Mouse (Mus musculus): ENCODE measurements around the gene Arfgap1. TPM values are rescaled to one million over a fixed set of nuclear protein-coding genes. Genes with fewer than 3 reads are reported as not detected.

The Arfgap1 gene
- polyA plus RNA-seq, 1 experiment from 2014 or later, result 52.9 TPM

DNA sequence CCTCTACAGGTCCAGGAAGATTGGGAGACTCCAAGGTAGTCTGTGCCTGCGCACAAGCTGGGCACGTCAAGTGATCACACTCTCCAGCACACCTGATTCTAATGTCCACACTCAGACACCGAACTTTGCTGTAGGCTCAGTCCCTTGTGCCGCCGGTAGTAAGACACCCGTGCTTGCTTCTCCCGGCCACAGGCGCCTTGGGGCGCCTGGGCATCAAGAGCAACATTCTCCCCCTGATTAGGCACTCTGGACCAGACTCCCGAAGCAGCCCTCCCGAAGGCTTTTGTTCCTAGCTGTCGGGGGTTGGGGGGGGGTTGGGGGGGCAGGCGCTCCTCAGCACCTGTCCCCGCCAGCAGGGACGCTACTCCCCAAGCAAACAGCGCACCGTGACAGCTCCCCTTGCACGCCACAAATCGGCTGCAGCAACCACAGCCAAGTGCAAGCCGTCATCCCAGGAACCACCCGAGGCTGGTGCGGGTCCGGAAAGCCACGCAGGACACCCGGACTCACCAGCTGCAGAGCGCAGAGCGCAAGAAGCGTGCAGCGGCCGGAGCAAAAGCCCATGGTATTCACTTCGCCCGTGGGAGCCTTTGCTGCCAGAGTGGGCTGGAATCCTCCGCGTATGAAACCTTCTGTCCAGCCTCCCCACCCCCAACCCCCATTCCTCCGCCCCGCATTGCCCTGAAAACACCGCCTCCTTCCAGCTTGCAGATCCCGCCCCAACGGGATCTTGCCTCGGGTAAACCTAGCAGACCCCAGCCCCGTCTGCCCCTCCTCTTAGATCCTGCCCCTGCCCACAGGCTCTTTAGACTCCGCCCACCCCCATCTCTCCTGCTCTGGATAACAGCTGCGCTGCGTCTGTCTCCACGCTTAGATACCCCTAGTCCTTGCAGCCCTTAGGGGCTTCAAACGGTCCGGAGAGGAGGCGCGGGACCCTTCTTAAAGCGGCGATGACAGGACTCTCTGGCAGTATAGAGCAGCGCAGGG, 12.7 kb upstream of the Arfgap1 start, which contains the start of gene Nkain4:
Gene Nkain4, minus strand, starts transcription at position 639 of the 987 bp plus-strand sequence.
- H3K4me1 ChIP-seq (ENCODE audit: insufficient read depth, low read depth, low read length), result 0 out of 2 replicates have a peak, but pooled peaks cover 2% of the 10 kb centered on the region
- H3K4me3 ChIP-seq (ENCODE audit: low read depth, low read length), result peak within 1 kb of the TSS; percentile 46
- no peaks in the 10 kb centered on the region for H3K9me3 ChIP-seq (ENCODE audit: low read length)
- peak; percentile 49 for TF ChIP-seq CTCF (IDR thresholded peaks at IDR 0.05)
- TF ChIP-seq EP300 (IDR thresholded peaks at IDR 0.05), result no peak
- H3K27me3 ChIP-seq (replicated peaks; ENCODE audit: insufficient read depth, low read length), result peaks cover 8% of the 10 kb centered on the region; the same call in 1 of the 2 replicates
- no peaks in the 10 kb centered on the region for H3K36me3 ChIP-seq (ENCODE audit: insufficient read depth, low read length)
- H3K27ac ChIP-seq (ENCODE audit: low read length), result peak within 1 kb of the TSS; percentile 73
- peak; percentile 83 for ATAC-seq
- peak; percentile 82 for DNase-seq (ENCODE audit: low spot score)
- WGBS, result 2% methylated on average over 48 of the region's 52 CpGs
- peak within 1 kb of the TSS; percentile 65 for H3K4me2 ChIP-seq (replicated peaks; ENCODE audit: low read depth, low read length)
- no peak within 1 kb of the TSS for H3K9ac ChIP-seq (replicated peaks; ENCODE audit: low read depth)

DNA sequence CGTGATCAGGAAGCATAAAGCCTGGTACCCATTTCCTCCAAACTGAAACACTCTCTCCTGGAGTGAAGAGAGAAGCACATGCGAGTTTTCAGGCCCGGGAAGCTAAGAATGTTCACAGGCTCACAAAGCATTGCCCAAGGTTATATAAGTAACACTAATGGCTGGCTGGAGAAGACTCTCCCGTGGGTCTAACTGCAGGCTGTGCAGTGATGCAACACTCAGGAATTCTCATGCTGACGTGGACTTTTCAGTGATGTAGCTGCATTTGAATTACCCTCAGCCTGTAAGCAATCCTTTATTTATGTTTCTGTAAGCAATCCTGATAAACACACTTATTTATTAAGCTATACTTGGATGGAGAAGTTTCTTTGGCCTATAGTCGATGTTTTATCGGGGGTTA, 7.4 kb upstream of the Arfgap1 start:
- Histone ChIP-seq H3K27ac (ENCODE audit: low read length) (0 out of 2 replicates have a peak overlapping the region, but pooled peaks have one; percentile 62), H3K9ac (replicated peaks; ENCODE audit: low read depth) (no peak overlapping the region), H3K27me3 (replicated peaks; ENCODE audit: insufficient read depth, low read length) (0 out of 2 replicates have a peak, but pooled peaks cover 4% of the 10 kb centered on the region), H3K4me1 (ENCODE audit: insufficient read depth, low read depth, low read length) (0 out of 2 replicates have a peak, but pooled peaks cover 2% of the 10 kb centered on the region), H3K4me2 (replicated peaks; ENCODE audit: low read depth, low read length) (no peak overlapping the region), H3K9me3 (ENCODE audit: low read length) (no peaks in the 10 kb centered on the region), H3K36me3 (ENCODE audit: insufficient read depth, low read length) (no peaks in the 10 kb centered on the region), H3K4me3 (ENCODE audit: low read depth, low read length) (no peak overlapping the region)
- peak; percentile 78 for DNase-seq (ENCODE audit: low spot score)
- WGBS, result 50% methylated on average over 7 of the region's 7 CpGs
- TF ChIP-seq EP300 (IDR thresholded peaks at IDR 0.05) (no peak), CTCF (IDR thresholded peaks at IDR 0.05) (no peak)
- peak; percentile 29; the same call in 1 of the 2 replicates for ATAC-seq

DNA sequence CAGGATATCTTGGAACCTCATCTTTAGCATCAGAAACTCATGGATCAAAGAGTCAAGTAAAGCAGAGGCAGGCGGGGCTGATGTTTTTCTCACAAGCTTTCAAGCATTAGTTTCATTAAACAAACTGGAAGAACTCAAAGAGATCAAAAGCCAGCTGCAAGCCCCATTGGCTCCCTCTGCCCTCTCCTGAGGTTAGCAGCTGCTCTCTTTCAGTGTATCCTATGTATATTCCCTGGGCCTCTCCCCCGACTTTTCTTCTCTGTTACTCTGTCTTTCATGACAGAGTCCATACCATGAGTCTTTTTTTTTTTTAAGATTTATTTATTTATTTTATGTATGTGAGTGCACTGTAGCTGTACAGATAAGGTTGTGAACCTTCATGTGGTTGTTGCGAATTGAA, 6.8 kb upstream of the Arfgap1 start:
- no peak for TF ChIP-seq EP300 (IDR thresholded peaks at IDR 0.05)
- TF ChIP-seq CTCF (IDR thresholded peaks at IDR 0.05), result no peak
- 40% methylated on average over 3 of the region's 3 CpGs for WGBS
- no peak for DNase-seq (ENCODE audit: low spot score)
- Histone ChIP-seq H3K4me3 (ENCODE audit: low read depth, low read length) (no peak overlapping the region), H3K4me1 (ENCODE audit: insufficient read depth, low read depth, low read length) (no peaks in the 10 kb centered on the region), H3K27me3 (replicated peaks; ENCODE audit: insufficient read depth, low read length) (0 out of 2 replicates have a peak, but pooled peaks cover 1% of the 10 kb centered on the region), H3K9me3 (ENCODE audit: low read length) (no peaks in the 10 kb centered on the region), H3K36me3 (ENCODE audit: insufficient read depth, low read length) (no peaks in the 10 kb centered on the region), H3K9ac (replicated peaks; ENCODE audit: low read depth) (no peak overlapping the region), H3K4me2 (replicated peaks; ENCODE audit: low read depth, low read length) (no peak overlapping the region), H3K27ac (ENCODE audit: low read length) (peak overlapping the region; percentile 62; the same call in 1 of the 2 replicates)
- peak; percentile 52 for ATAC-seq

- WGBS, result 63% methylated on average over 2 of the region's 2 CpGs
- no peak overlapping the region for H3K4me2 ChIP-seq (replicated peaks; ENCODE audit: low read depth, low read length)
- TF ChIP-seq CTCF (IDR thresholded peaks at IDR 0.05) (no peak), EP300 (IDR thresholded peaks at IDR 0.05) (no peak)
- ATAC-seq, result no peak
- no peak overlapping the region for H3K27ac ChIP-seq (ENCODE audit: low read length)
- DNase-seq (ENCODE audit: low spot score), result no peak
- H3K4me1 ChIP-seq (ENCODE audit: insufficient read depth, low read depth, low read length), result no peaks in the 10 kb centered on the region
- H3K9ac ChIP-seq (replicated peaks; ENCODE audit: low read depth), result no peak overlapping the region
- no peaks in the 10 kb centered on the region for H3K27me3 ChIP-seq (replicated peaks; ENCODE audit: insufficient read depth, low read length)
- H3K9me3 ChIP-seq (ENCODE audit: low read length), result no peaks in the 10 kb centered on the region
- no peak overlapping the region for H3K4me3 ChIP-seq (ENCODE audit: low read depth, low read length)
- no peaks in the 10 kb centered on the region for H3K36me3 ChIP-seq (ENCODE audit: insufficient read depth, low read length)
Observed at GRCm38 (mm10) chr2:180962616-180963308, 4.3 kb upstream of the Arfgap1 start.

GRCm38 (mm10) chr2:180963956-180964355, 3.1 kb upstream of the Arfgap1 start:
- Histone ChIP-seq H3K4me2 (replicated peaks; ENCODE audit: low read depth, low read length) (no peak overlapping the region), H3K9me3 (ENCODE audit: low read length) (no peaks in the 10 kb centered on the region), H3K4me1 (ENCODE audit: insufficient read depth, low read depth, low read length) (peaks cover 3% of the 10 kb centered on the region; the same call in 1 of the 2 replicates), H3K9ac (replicated peaks; ENCODE audit: low read depth) (no peak overlapping the region), H3K27me3 (replicated peaks; ENCODE audit: insufficient read depth, low read length) (no peaks in the 10 kb centered on the region), H3K36me3 (ENCODE audit: insufficient read depth, low read length) (no peaks in the 10 kb centered on the region), H3K4me3 (ENCODE audit: low read depth, low read length) (no peak overlapping the region), H3K27ac (ENCODE audit: low read length) (no peak overlapping the region)
- ATAC-seq (peak; percentile 23; the same call in 1 of the 2 replicates), DNase-seq (ENCODE audit: low spot score) (peak; percentile 82)
- WGBS, result 7% methylated on average over 5 of the region's 5 CpGs
- TF ChIP-seq EP300 (IDR thresholded peaks at IDR 0.05) (no peak), CTCF (IDR thresholded peaks at IDR 0.05) (peak; percentile 96)
